Comparison of ENCODE assay signal across 8 mouse cellular contexts in the genomic region with DNA sequence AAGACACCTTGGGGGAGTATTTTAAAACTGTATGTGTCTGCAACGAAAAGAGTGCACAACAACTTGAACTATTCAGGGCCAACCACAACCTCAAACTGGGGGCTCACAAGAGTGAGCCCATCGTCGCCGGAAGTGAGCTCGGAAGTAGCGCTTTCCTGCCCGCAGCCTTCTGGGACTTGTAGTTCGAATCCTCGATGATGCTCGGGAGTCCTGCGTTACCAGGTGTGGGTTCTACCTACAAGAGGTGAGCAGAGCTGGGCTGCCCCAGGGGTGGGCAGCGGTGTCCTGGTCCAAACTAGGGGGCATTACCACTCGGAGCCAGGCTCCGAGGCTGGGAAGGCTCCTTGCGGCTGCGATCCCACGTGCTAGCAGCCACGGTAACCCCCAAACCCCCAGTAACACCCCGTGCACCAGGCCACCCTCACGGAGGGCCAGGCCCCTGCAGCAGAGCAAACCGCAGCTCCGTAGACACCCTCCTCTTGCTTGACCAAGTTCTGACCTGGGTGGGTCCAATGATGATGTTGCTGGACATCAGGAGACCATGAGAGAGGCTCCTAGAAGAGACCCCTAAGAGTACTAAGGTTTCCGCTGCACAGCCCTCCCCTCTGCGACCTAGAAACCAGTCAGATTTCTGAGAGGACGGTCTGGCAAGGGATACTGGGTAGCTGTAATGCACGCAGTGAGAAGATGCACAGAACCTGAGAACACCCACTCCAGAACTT. TPM values are rescaled to one million over a fixed set of nuclear protein-coding genes. Genes with fewer than 3 reads are reported as not detected.
A peak's percentile ranks its signal among the peaks of the same experiment; 100 is the strongest.
DNase-seq lines count a peak whose midpoint lies in the region; ATAC-seq and TF ChIP-seq lines count a peak whose summit lies in the region.

No protein-coding gene starts in this region.

- H3K4me3 ChIP-seq in intestine, embryonic 16.5 days (ENCODE audit: low read length) = peak overlapping the region; percentile 87
- H3K4me3 ChIP-seq in limb, embryonic 11.5 days (ENCODE audit: low read depth, low read length) = peak overlapping the region; percentile 77
- H3K4me3 ChIP-seq in midbrain, embryonic 11.5 days (ENCODE audit: low read depth, low read length) = peak overlapping the region; percentile 78
- peak overlapping the region; percentile 61 for H3K4me3 ChIP-seq in spleen, adult 2 months (ENCODE audit: extremely low read depth, insufficient read depth, insufficient read length)

- H3K4me1 ChIP-seq in intestine, embryonic 16.5 days (ENCODE audit: control insufficient read depth, insufficient read depth, low read length) = peaks cover 5% of the 10 kb centered on the region; the same call in 1 of the 2 replicates
- H3K4me1 ChIP-seq in limb, embryonic 11.5 days (ENCODE audit: control insufficient read depth, insufficient read depth, low read length) = peaks cover 4% of the 10 kb centered on the region; the same call in 1 of the 2 replicates
- peaks cover 5% of the 10 kb centered on the region for H3K4me1 ChIP-seq in midbrain, embryonic 11.5 days (ENCODE audit: control insufficient read depth, insufficient read depth, low read length)
- peaks cover 4% of the 10 kb centered on the region for H3K4me1 ChIP-seq in spleen, adult 2 months (ENCODE audit: control insufficient read depth, insufficient read depth, insufficient read length)

- no peak for TF ChIP-seq POLR2A in spleen, adult 2 months (IDR thresholded peaks at IDR 0.05; ENCODE audit: low read depth, low read length)

- TF ChIP-seq CTCF in spleen, adult 2 months (IDR thresholded peaks at IDR 0.05; ENCODE audit: extremely low read depth, insufficient read depth, insufficient read length, insufficient replicate concordance) = no peak

- peak overlapping the region; percentile 76 for H3K9ac ChIP-seq in intestine, embryonic 16.5 days (ENCODE audit: low read depth, low read length)
- peak overlapping the region; percentile 83 for H3K9ac ChIP-seq in limb, embryonic 11.5 days (ENCODE audit: low read length)
- peak overlapping the region; percentile 85 for H3K9ac ChIP-seq in midbrain, embryonic 11.5 days (ENCODE audit: low read length)

- no peaks in the 10 kb centered on the region for H3K9me3 ChIP-seq in intestine, embryonic 16.5 days (ENCODE audit: control insufficient read depth, low read length)
- no peaks in the 10 kb centered on the region for H3K9me3 ChIP-seq in limb, embryonic 11.5 days (ENCODE audit: control insufficient read depth, low read length)
- H3K9me3 ChIP-seq in midbrain, embryonic 11.5 days (ENCODE audit: control insufficient read depth, low read length) = no peaks in the 10 kb centered on the region

- no peaks in the 10 kb centered on the region for H3K27me3 ChIP-seq in intestine, embryonic 16.5 days (replicated peaks; ENCODE audit: control insufficient read depth, insufficient read depth, low read length)
- H3K27me3 ChIP-seq in limb, embryonic 11.5 days (ENCODE audit: control insufficient read depth, insufficient read depth, low read length) = no peaks in the 10 kb centered on the region
- H3K27me3 ChIP-seq in midbrain, embryonic 11.5 days (ENCODE audit: control insufficient read depth, insufficient read depth, low read length) = no peaks in the 10 kb centered on the region
- H3K27me3 ChIP-seq in spleen, adult 2 months (ENCODE audit: control insufficient read depth, insufficient read depth, low read length) = no peaks in the 10 kb centered on the region

- no peaks in the 10 kb centered on the region for H3K36me3 ChIP-seq in intestine, embryonic 16.5 days (ENCODE audit: control insufficient read depth, insufficient read depth, low read length)
- H3K36me3 ChIP-seq in limb, embryonic 11.5 days (ENCODE audit: control insufficient read depth, insufficient read depth, low read length) = no peaks in the 10 kb centered on the region
- no peaks in the 10 kb centered on the region for H3K36me3 ChIP-seq in midbrain, embryonic 11.5 days (ENCODE audit: control insufficient read depth, insufficient read depth, low read length)
- no peaks in the 10 kb centered on the region for H3K36me3 ChIP-seq in spleen, adult 2 months (ENCODE audit: control insufficient read depth, insufficient read depth, low read length)

- no peak overlapping the region for H3K27ac ChIP-seq in intestine, embryonic 16.5 days (ENCODE audit: low read length)
- no peak overlapping the region for H3K27ac ChIP-seq in limb, embryonic 11.5 days (replicated peaks; ENCODE audit: low read depth, low read length)
- H3K27ac ChIP-seq in midbrain, embryonic 11.5 days (ENCODE audit: low read depth, low read length) = no peak overlapping the region
- H3K27ac ChIP-seq in spleen, adult 2 months (ENCODE audit: insufficient read depth, low read length) = no peak overlapping the region

- DNase-seq in urinary bladder, postnatal 14 days (ENCODE audit: low spot score) = peak; percentile 39
- no peak for DNase-seq in urinary bladder, postnatal 4 days (ENCODE audit: low spot score in 2 of 2)
- peak; percentile 88 for DNase-seq in embryo, embryonic 10 days (ENCODE audit: low spot score)
- peak; percentile 25 for DNase-seq in gastrocnemius, postnatal 25 days
- DNase-seq in limb, embryonic 11.5 days (ENCODE audit: low spot score) = peak; percentile 82
- DNase-seq in midbrain, embryonic 11.5 days (ENCODE audit: low spot score, missing footprints) = peak; percentile 95
- peak in 1 of 2 experiments; percentile 63 for DNase-seq in spleen, adult 2 months (ENCODE audit: low read depth in 1 of 2, low spot score in 2 of 2)

- 2% methylated on average over 26 of the region's 26 CpGs for WGBS in intestine, embryonic 16.5 days
- 6% methylated on average over 26 of the region's 26 CpGs for WGBS in limb, embryonic 11.5 days
- 3% methylated on average over 26 of the region's 26 CpGs for WGBS in midbrain, embryonic 11.5 days
- WGBS in spleen, adult 2 months = 1% methylated on average over 26 of the region's 26 CpGs

- ATAC-seq in intestine, embryonic 16.5 days = peak; percentile 85
- peak; percentile 78; the same call in 1 of the 2 replicates for ATAC-seq in limb, embryonic 11.5 days (ENCODE audit: insufficient number of reproducible peaks, low FRiP score, low TSS enrichment, low read depth)
- peak; percentile 89 for ATAC-seq in midbrain, embryonic 11.5 days (ENCODE audit: low FRiP score)

- peak overlapping the region; percentile 97 for H3K4me2 ChIP-seq in intestine, embryonic 16.5 days (ENCODE audit: low read depth, low read length)
- peak overlapping the region; percentile 90 for H3K4me2 ChIP-seq in limb, embryonic 11.5 days (ENCODE audit: low read depth, severe bottlenecking)
- H3K4me2 ChIP-seq in midbrain, embryonic 11.5 days = peak overlapping the region; percentile 94

RNA-seq across cellular contexts. Expression of a gene that starts 1.2 kb away (rescaled TPM):
- under 1 TPM; 0.40 to 0.90 TPM for total RNA-seq in gastrocnemius, postnatal 25 days (2021)
- polyA plus RNA-seq in intestine, embryonic 16.5 days (2015; fragmentation: Nextera tagmentation; extraction: Ambion mirVana) = 3.7 and 5.4 TPM in 2 replicates
- 13.2 and 16.2 TPM in 2 replicates for polyA plus RNA-seq in limb, embryonic 11.5 days (2014; fragmentation: Nextera tagmentation; extraction: Ambion mirVana)
- polyA plus RNA-seq in midbrain, embryonic 11.5 days (2014; fragmentation: Nextera tagmentation; extraction: Ambion mirVana) = 11.8 and 12.5 TPM in 2 replicates
- 1.4 and 1.9 TPM in 2 replicates for polyA plus RNA-seq in spleen, adult 2 months (2012; rRNA removed)

RNA-seq across cellular contexts. Expression of a gene that starts 22.1 kb away (rescaled TPM):
- 10 to 100 TPM; 36.1 to 36.6 TPM for total RNA-seq in gastrocnemius, postnatal 25 days (2021)
- 76.2 and 85.9 TPM in 2 replicates for polyA plus RNA-seq in intestine, embryonic 16.5 days (2015; fragmentation: Nextera tagmentation; extraction: Ambion mirVana)
- 155 and 163 TPM in 2 replicates for polyA plus RNA-seq in limb, embryonic 11.5 days (2014; fragmentation: Nextera tagmentation; extraction: Ambion mirVana)
- 110 and 112 TPM in 2 replicates for polyA plus RNA-seq in midbrain, embryonic 11.5 days (2014; fragmentation: Nextera tagmentation; extraction: Ambion mirVana)
- 13.7 and 14.9 TPM in 2 replicates for polyA plus RNA-seq in spleen, adult 2 months (2012; rRNA removed)

RNA-seq across cellular contexts. Expression of a gene that starts 37.1 kb away (rescaled TPM):
- 10 to 100 TPM; 94.4 to 97.4 TPM for total RNA-seq in gastrocnemius, postnatal 25 days (2021)
- polyA plus RNA-seq in intestine, embryonic 16.5 days (2015; fragmentation: Nextera tagmentation; extraction: Ambion mirVana) = 751 and 822 TPM in 2 replicates
- 852 and 860 TPM in 2 replicates for polyA plus RNA-seq in limb, embryonic 11.5 days (2014; fragmentation: Nextera tagmentation; extraction: Ambion mirVana)
- polyA plus RNA-seq in midbrain, embryonic 11.5 days (2014; fragmentation: Nextera tagmentation; extraction: Ambion mirVana) = 723 and 735 TPM in 2 replicates
- polyA plus RNA-seq in spleen, adult 2 months (2012; rRNA removed) = 141 and 143 TPM in 2 replicates

Comparison
In these comparisons a context has a peak if more than half of its experiments do, and no peak if none do; other contexts are left out.
1. DNase-seq: peak in urinary bladder, postnatal 14 days (single experiment), embryo, embryonic 10 days (single experiment), gastrocnemius, postnatal 25 days (single experiment), limb, embryonic 11.5 days (single experiment) and midbrain, embryonic 11.5 days (single experiment); none in urinary bladder, postnatal 4 days (0 of 2).
2. Peak in every context shown above with its lines, with median percentiles within 50 percentile points of each other: ATAC-seq, H3K4me2 ChIP-seq, H3K4me3 ChIP-seq and H3K9ac ChIP-seq.